Mouse (Mus musculus) embryonic facial prominence, embryonic 15.5 days (tissue): ENCODE results near the gene Skap2. TPM values are rescaled to one million over a fixed set of nuclear protein-coding genes. Genes with fewer than 3 reads are reported as not detected.

ENCODE experiments used
- polyA plus RNA-seq: library from polyadenylated mRNA; unstranded; fragments of >200 nt; fragmentation: Nextera tagmentation; extraction: Ambion mirVana; gene quantifications from 2 replicates; pipeline ENCODE4 v1.2.1, GENCODE M21; 2015

The Skap2 gene
- polyA plus RNA-seq, 1 experiment from 2014 or later = 14.3 TPM

Other genes starting within 250 kb of the Skap2 start
- gene Hoxa1, start 145.8 kb upstream of the Skap2 start, polyA plus RNA-seq = 0.39 and 0.52 TPM in 2 replicates
- gene Hoxa2, start 152.3 kb upstream of the Skap2 start, polyA plus RNA-seq = 0.32 and 0.45 TPM in 2 replicates
- gene 5730596B20Rik, start 164.9 kb upstream of the Skap2 start, polyA plus RNA-seq = not detected in 2 replicates
- 0.17 and 0.29 TPM in 2 replicates for gene Hoxa4, start 179.2 kb upstream of the Skap2 start, polyA plus RNA-seq
- gene Hoxa5, start 192.0 kb upstream of the Skap2 start, polyA plus RNA-seq = 0.17 and 0.39 TPM in 2 replicates
- gene Hoxa6, start 196.2 kb upstream of the Skap2 start, polyA plus RNA-seq = not detected in 2 replicates
- 0.11 and 0.13 TPM in 2 replicates for gene Hoxa3, start 200.8 kb upstream of the Skap2 start, polyA plus RNA-seq
- not detected in 2 replicates for gene Gm28308, start 200.8 kb upstream of the Skap2 start, polyA plus RNA-seq
- not detected in 2 replicates for gene Hoxa7, start 209.3 kb upstream of the Skap2 start, polyA plus RNA-seq
- gene Hoxa9, start 218.5 kb upstream of the Skap2 start, polyA plus RNA-seq = 0.13 TPM in 1 of 2 replicates, not detected in the other
- not detected in 2 replicates for gene Hoxa10, start 228.3 kb upstream of the Skap2 start, polyA plus RNA-seq
- gene Hoxa11, start 233.3 kb upstream of the Skap2 start, polyA plus RNA-seq = not detected in 2 replicates
- gene Hoxa13, start 248.3 kb upstream of the Skap2 start, polyA plus RNA-seq = 0.08 TPM in 1 of 2 replicates, not detected in the other